Mouse (Mus musculus): Measurements from ENCODE around the gene Fam167b.

- TF ChIP-seq CTCF (IDR thresholded peaks at IDR 0.05; ENCODE audit: insufficient read depth, low read length) = no peak
- TF ChIP-seq POLR2A (IDR thresholded peaks at IDR 0.05; ENCODE audit: borderline replicate concordance, extremely low read depth, low read depth, low read length) = no peak
Measured at GRCm38 (mm10) chr4:129550295-129550694, 28.1 kb downstream of the Fam167b start.

Data from lung, adult 2 months (tissue).